Mouse (Mus musculus) cerebellum, adult 2 months (tissue): ENCODE measurements at regions not wholly inside any gene's neighbourhood (a gene's known extent, or its start where the extent isn't known, plus 50 kb on each side); places are given as distances from the start of the nearest gene placed in this dataset.

Experiments used
- CTCF ChIP-seq: fragments of 200-500 bp; IDR thresholded peaks from 2 replicates; pipeline ENCODE4 v1.5.1; 2011; ENCODE audit warnings: low read depth, mild to moderate bottlenecking, control low read depth, low read length, moderate library complexity, borderline replicate concordance; ENCODE audit not compliant: insufficient read depth
- POLR2A ChIP-seq: fragments of 200-500 bp; IDR thresholded peaks from 2 replicates; pipeline ENCODE4 v1.6.1; 2011; ENCODE audit warnings: low read length, control low read depth, borderline replicate concordance; ENCODE audit not compliant: insufficient read depth

- TF ChIP-seq CTCF: no peak
- no peak for TF ChIP-seq POLR2A
Measured at GRCm38 (mm10) chr7:136511389-136511788, 383.0 kb upstream of the Mgmt start.
